Comparison of ENCODE assay signal across 8 mouse cellular contexts in the genomic region with DNA sequence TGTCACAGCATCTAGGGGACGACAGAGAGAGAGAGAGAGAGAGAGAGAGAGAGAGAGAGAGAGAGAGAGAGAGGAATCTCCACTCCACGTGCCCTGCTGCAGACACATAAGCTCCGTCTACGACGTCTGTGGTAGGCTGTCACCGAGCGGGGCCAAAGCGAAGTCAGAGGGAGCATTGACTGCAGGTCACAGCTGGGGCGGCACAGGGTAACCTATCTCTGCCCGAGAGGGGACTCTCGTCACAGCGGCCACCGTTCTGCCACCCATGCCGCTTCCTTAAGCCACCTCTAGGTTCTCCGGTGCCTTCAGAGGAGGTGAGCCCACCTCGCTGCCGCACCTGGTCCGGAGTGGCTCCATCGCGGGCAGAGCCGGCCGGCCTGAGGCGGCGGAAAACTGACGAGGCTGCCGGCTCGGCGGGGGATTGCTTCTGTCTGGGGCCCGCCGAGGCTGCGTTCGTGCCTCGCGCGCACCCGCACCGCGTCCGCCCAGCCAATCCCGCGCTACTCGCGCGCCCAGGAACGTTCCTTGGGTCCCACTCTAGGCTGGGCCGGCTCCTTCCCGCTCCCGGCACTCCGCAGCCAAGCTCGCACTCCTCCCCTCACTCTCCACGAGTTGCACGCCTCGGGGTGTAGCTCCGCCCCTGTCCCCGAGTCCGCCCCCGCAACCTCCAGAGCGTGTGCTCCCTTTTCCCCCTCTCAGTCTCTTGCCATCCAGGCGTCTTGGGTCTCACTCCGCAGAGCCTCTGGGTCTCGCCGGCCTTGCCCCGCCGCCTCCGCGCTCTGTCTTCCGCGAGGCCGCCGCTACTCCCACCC. TPM values are rescaled to one million over a fixed set of nuclear protein-coding genes. Genes with fewer than 3 reads are reported as not detected.
DNase-seq lines count a peak whose midpoint lies in the region; ATAC-seq and TF ChIP-seq lines count a peak whose summit lies in the region.

A gene (plus strand): TSS at position 673 of the 812 bp plus-strand sequence.

- H3K27ac ChIP-seq in heart, embryonic 10.5 days, result peak within 1 kb of the TSS; percentile 97
- peak within 1 kb of the TSS; percentile 100 for H3K27ac ChIP-seq in kidney, embryonic 15.5 days
- H3K27ac ChIP-seq in liver, adult 2 months (replicated peaks; ENCODE audit: insufficient read depth, low read depth, low read length), result peak within 1 kb of the TSS; percentile 98
- H3K27ac ChIP-seq in stomach, embryonic 14.5 days (ENCODE audit: low read length), result peak within 1 kb of the TSS; percentile 99

- no peaks in the 10 kb centered on the region for H3K27me3 ChIP-seq in heart, embryonic 10.5 days (ENCODE audit: insufficient read depth, poor library complexity, severe bottlenecking)
- H3K27me3 ChIP-seq in kidney, embryonic 15.5 days, result no peaks in the 10 kb centered on the region
- no peaks in the 10 kb centered on the region for H3K27me3 ChIP-seq in liver, adult 2 months (ENCODE audit: control insufficient read depth, insufficient read depth, low read length)
- no peaks in the 10 kb centered on the region for H3K27me3 ChIP-seq in myocyte (ENCODE audit: control insufficient read depth, insufficient read depth, insufficient read length)
- H3K27me3 ChIP-seq in stomach, embryonic 14.5 days (ENCODE audit: control insufficient read depth, insufficient read depth, low read length), result no peaks in the 10 kb centered on the region

- no peaks in the 10 kb centered on the region for H3K9me3 ChIP-seq in heart, embryonic 10.5 days
- no peaks in the 10 kb centered on the region for H3K9me3 ChIP-seq in kidney, embryonic 15.5 days (replicated peaks)
- no peaks in the 10 kb centered on the region for H3K9me3 ChIP-seq in stomach, embryonic 14.5 days (ENCODE audit: control insufficient read depth, low read depth, low read length)

- H3K4me3 ChIP-seq in heart, embryonic 10.5 days, result peak within 1 kb of the TSS; percentile 88
- H3K4me3 ChIP-seq in kidney, embryonic 15.5 days (replicated peaks), result peak within 1 kb of the TSS; percentile 96
- H3K4me3 ChIP-seq in liver, adult 2 months (ENCODE audit: insufficient read depth, low read depth, low read length), result peak within 1 kb of the TSS; percentile 95
- peak within 1 kb of the TSS; percentile 75 for H3K4me3 ChIP-seq in myocyte
- peak within 1 kb of the TSS; percentile 94 for H3K4me3 ChIP-seq in stomach, embryonic 14.5 days (ENCODE audit: low read depth, low read length)

- H3ac ChIP-seq in myocyte (ENCODE audit: control insufficient read depth, insufficient read length), result peak within 1 kb of the TSS; percentile 90

- peak; percentile 88 for ATAC-seq in erythroblast, adult 5-6 weeks (replicated peaks; ENCODE audit: low FRiP score, poor library complexity, severe bottlenecking)
- peak; percentile 97 for ATAC-seq in kidney, embryonic 15.5 days (replicated peaks; ENCODE audit: low FRiP score)
- peak; percentile 98 for ATAC-seq in stomach, embryonic 14.5 days (ENCODE audit: insufficient number of reproducible peaks, insufficient read depth, low FRiP score, low read depth)

- under 1% methylated on average over 70 of the region's 70 CpGs for WGBS in heart, embryonic 10.5 days
- under 1% methylated on average over 69 of the region's 70 CpGs for WGBS in kidney, embryonic 15.5 days
- under 1% methylated on average over 70 of the region's 70 CpGs for WGBS in liver, adult 2 months
- whole genome bisulfite sequencing in stomach, embryonic 14.5 days, result under 1% methylated on average over 63 of the region's 70 CpGs

- no peaks in the 10 kb centered on the region for H3K36me3 ChIP-seq in heart, embryonic 10.5 days
- no peaks in the 10 kb centered on the region for H3K36me3 ChIP-seq in kidney, embryonic 15.5 days
- no peaks in the 10 kb centered on the region for H3K36me3 ChIP-seq in liver, adult 2 months (ENCODE audit: control insufficient read depth, insufficient read depth, low read length)
- H3K36me3 ChIP-seq in myocyte (ENCODE audit: control insufficient read depth, insufficient read depth), result no peaks in the 10 kb centered on the region
- H3K36me3 ChIP-seq in stomach, embryonic 14.5 days (ENCODE audit: control insufficient read depth, insufficient read depth, low read length), result no peaks in the 10 kb centered on the region

- DNase-seq in B cell, adult 2 months, result peak; percentile 80 to 86
- peak; percentile 98 for DNase-seq in brain, adult 2 months (ENCODE audit: low read depth, low spot score)
- DNase-seq in heart, embryonic 10.5 days (ENCODE audit: low spot score), result peak; percentile 94
- DNase-seq in liver, adult 2 months (ENCODE audit: extremely low read depth, low read depth, low spot score), result peak; percentile 90

- peaks cover 13% of the 10 kb centered on the region for H3K4me1 ChIP-seq in heart, embryonic 10.5 days
- peaks cover 4% of the 10 kb centered on the region for H3K4me1 ChIP-seq in kidney, embryonic 15.5 days
- peaks cover 6% of the 10 kb centered on the region; the same call in 1 of the 2 replicates for H3K4me1 ChIP-seq in liver, adult 2 months (ENCODE audit: control insufficient read depth, insufficient read depth, low read length)
- H3K4me1 ChIP-seq in stomach, embryonic 14.5 days (ENCODE audit: control insufficient read depth, insufficient read depth, low read length), result no peaks in the 10 kb centered on the region

- peak within 1 kb of the TSS; percentile 84 for H3K4me2 ChIP-seq in kidney, embryonic 15.5 days
- H3K4me2 ChIP-seq in myocyte (ENCODE audit: low read depth), result peak within 1 kb of the TSS; percentile 95
- peak within 1 kb of the TSS; percentile 69 for H3K4me2 ChIP-seq in stomach, embryonic 14.5 days (replicated peaks; ENCODE audit: low read depth, low read length)

- TF ChIP-seq POLR2A in liver, adult 2 months (IDR thresholded peaks at IDR 0.05; ENCODE audit: extremely low read depth, insufficient read depth, low read length), result peak; percentile 76; the same call in 1 of the 2 replicates
- TF ChIP-seq POLR2A in myocyte (IDR thresholded peaks at IDR 0.05; ENCODE audit: insufficient read length, low read depth), result peak; percentile 74

- H3K79me2 ChIP-seq in liver, adult 2 months (ENCODE audit: control insufficient read depth, insufficient read depth, low read length), result peaks cover 12% of the 10 kb centered on the region; the same call in 1 of the 2 replicates
- H3K79me2 ChIP-seq in myocyte (ENCODE audit: control insufficient read depth, insufficient read depth), result peaks cover 5% of the 10 kb centered on the region

- 0 out of 2 replicates have a peak, but pooled peaks have one; percentile 0 for TF ChIP-seq CTCF in liver, adult 2 months (IDR thresholded peaks at IDR 0.05; ENCODE audit: low read depth, low read length)

- peak within 1 kb of the TSS; percentile 85 for H3K9ac ChIP-seq in kidney, embryonic 15.5 days
- peak within 1 kb of the TSS; percentile 94 for H3K9ac ChIP-seq in liver, adult 2 months (ENCODE audit: low read depth, low read length)
- H3K9ac ChIP-seq in stomach, embryonic 14.5 days (replicated peaks; ENCODE audit: low read depth, low read length), result peak within 1 kb of the TSS; percentile 74

TF ChIP-seq in myocyte, 11 proteins besides CTCF, POLR2A, EP300 and RAD21:
- TF ChIP-seq MYOD1 (IDR thresholded peaks at IDR 0.05; ENCODE audit: control insufficient read depth in 1 of 3, insufficient read length in 2 of 3, low read depth in 2 of 3) (peak; percentile 17 to 56 (median 54)), USF1 (IDR thresholded peaks at IDR 0.05; ENCODE audit: low read depth) (peak; percentile 6), E2F4 (IDR thresholded peaks at IDR 0.05; ENCODE audit: insufficient read depth) (no peak), POLR2AphosphoS2 (IDR thresholded peaks at IDR 0.05; ENCODE audit: insufficient read length, low read depth) (peak; percentile 79), TCF12 (IDR thresholded peaks at IDR 0.05; ENCODE audit: insufficient read depth, poor library complexity, severe bottlenecking) (no peak), REST (IDR thresholded peaks at IDR 0.05; ENCODE audit: insufficient read depth, insufficient read length) (no peak), TCF3 (IDR thresholded peaks at IDR 0.05; ENCODE audit: insufficient read length, low read depth) (no peak), SRF (IDR thresholded peaks at IDR 0.05; ENCODE audit: control insufficient read depth, insufficient read length, low read depth) (no peak), MYOG (IDR thresholded peaks at IDR 0.05; ENCODE audit: control insufficient read depth in 1 of 3, insufficient read depth in 1 of 3, insufficient read length in 2 of 3, low read depth in 2 of 3) (peak in 2 of 3 experiments; percentile 2 to 17), CEBPB (IDR thresholded peaks at IDR 0.05; ENCODE audit: insufficient read depth, poor library complexity, severe bottlenecking) (no peak), MAX (IDR thresholded peaks at IDR 0.05; ENCODE audit: low read depth) (peak; percentile 89)

RNA-seq across cellular contexts. Expression of the gene that starts here (rescaled TPM):
- total RNA-seq in erythroblast, adult 5-6 weeks (2015; ENCODE audit: low replicate concordance), result 0.77 and 6.3 TPM in 2 replicates
- total RNA-seq in erythroblast, adult 5-6 weeks (2017; ENCODE audit: low replicate concordance), result 6.4 and 15.8 TPM in 2 replicates
- polyA plus RNA-seq in heart, embryonic 10.5 days (2016; fragmentation: Nextera tagmentation; extraction: Ambion mirVana), result 9.9 and 11.1 TPM in 2 replicates
- polyA plus RNA-seq in kidney, embryonic 15.5 days (2015; fragmentation: Nextera tagmentation; extraction: Ambion mirVana), result 14.2 and 14.8 TPM in 2 replicates
- total RNA-seq in liver, adult 2 months (2014; rRNA removed), result 52.6 and 59.4 TPM in 2 replicates
- 31.6 and 33.5 TPM in 2 replicates for polyA plus RNA-seq in liver, adult 2 months (2012; rRNA removed)
- polyA plus RNA-seq in myocyte (2012; fragmentation: generic; extraction: Trizol), result 10.3 TPM
- 21.0 and 26.1 TPM in 2 replicates for polyA plus RNA-seq in stomach, embryonic 14.5 days (2014; fragmentation: Nextera tagmentation; extraction: Ambion mirVana)

Comparison
In these comparisons a context has a peak if more than half of its experiments do, and no peak if none do; other contexts are left out.
1. Peak in every context shown above with its lines: DNase-seq, ATAC-seq, H3K4me3 ChIP-seq and H3K27ac ChIP-seq.